Comparison of ENCODE assay signal across 8 mouse cellular contexts in the genomic region with DNA sequence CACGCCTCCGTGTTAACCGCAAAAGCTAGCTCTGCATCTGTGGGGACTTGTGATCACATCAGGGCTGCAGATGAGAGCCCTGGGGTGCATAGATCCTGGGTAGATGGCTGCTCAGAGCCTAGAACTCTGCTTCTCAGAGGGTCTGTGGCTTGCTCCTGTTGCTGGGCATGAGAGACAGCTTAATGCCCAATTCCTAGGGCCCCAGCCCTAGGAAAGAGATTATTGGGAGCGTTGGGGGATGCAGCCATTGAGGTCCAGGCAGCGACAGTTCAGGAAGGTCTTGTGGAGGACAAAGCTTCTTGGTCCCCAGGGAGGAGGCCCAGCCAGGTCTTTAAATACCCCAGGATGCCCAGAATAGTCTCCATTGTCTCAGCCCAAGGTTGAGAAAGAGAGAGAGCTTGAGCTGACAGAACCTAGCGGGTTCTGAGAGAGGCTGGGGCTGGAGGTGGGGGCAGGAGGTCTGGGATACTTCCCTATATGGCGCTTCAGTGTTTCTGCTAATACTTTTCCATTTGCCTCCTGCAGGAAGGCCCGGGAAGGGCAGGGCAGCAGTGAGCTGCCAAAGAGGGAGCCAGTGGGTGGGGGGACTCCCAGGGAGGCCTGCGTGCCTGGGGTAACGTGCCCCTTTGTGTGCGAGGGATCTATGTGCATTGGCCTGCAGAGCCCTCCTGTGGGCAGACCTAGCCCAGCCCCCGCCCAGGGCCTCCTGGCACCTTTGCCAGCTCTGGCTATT. TPM values are rescaled to one million over a fixed set of nuclear protein-coding genes. Genes with fewer than 3 reads are reported as not detected.
DNase-seq lines count a peak whose midpoint lies in the region; ATAC-seq and TF ChIP-seq lines count a peak whose summit lies in the region.

No protein-coding gene starts in this region.

- H3K9ac ChIP-seq in forebrain, embryonic 11.5 days (ENCODE audit: low read length): peak overlapping the region; percentile 20; the same call in 1 of the 2 replicates
- H3K9ac ChIP-seq in limb, embryonic 11.5 days (ENCODE audit: low read length): peak overlapping the region; percentile 22; the same call in 1 of the 2 replicates

- peak overlapping the region; percentile 20; the same call in 1 of the 2 replicates for H3K27ac ChIP-seq in spleen, adult 2 months (ENCODE audit: insufficient read depth, low read length)
- peak overlapping the region; percentile 38; the same call in 1 of the 2 replicates for H3K27ac ChIP-seq in forebrain, embryonic 11.5 days (ENCODE audit: low read depth, low read length)
- peak overlapping the region; percentile 70 for H3K27ac ChIP-seq in limb, embryonic 11.5 days (replicated peaks; ENCODE audit: low read depth, low read length)

- H3K9me3 ChIP-seq in forebrain, embryonic 11.5 days (ENCODE audit: control insufficient read depth, low read length): no peaks in the 10 kb centered on the region
- no peaks in the 10 kb centered on the region for H3K9me3 ChIP-seq in limb, embryonic 11.5 days (ENCODE audit: control insufficient read depth, low read length)

- no peak for TF ChIP-seq CTCF in spleen, adult 2 months (IDR thresholded peaks at IDR 0.05; ENCODE audit: extremely low read depth, insufficient read depth, insufficient read length, insufficient replicate concordance)

- H3K36me3 ChIP-seq in spleen, adult 2 months (ENCODE audit: control insufficient read depth, insufficient read depth, low read length): no peaks in the 10 kb centered on the region
- no peaks in the 10 kb centered on the region for H3K36me3 ChIP-seq in forebrain, embryonic 11.5 days (ENCODE audit: control insufficient read depth, insufficient read depth, low read length)
- H3K36me3 ChIP-seq in limb, embryonic 11.5 days (ENCODE audit: control insufficient read depth, insufficient read depth, low read length): no peaks in the 10 kb centered on the region

- DNase-seq in spleen, adult 2 months (ENCODE audit: low read depth in 1 of 2, low spot score in 2 of 2): no peak
- DNase-seq in spleen, postnatal 14 days (ENCODE audit: low spot score in 2 of 2): no peak
- peak; percentile 66 for DNase-seq in forebrain, embryonic 11.5 days (ENCODE audit: low spot score)
- DNase-seq in heart, postnatal 14 days: peak; percentile 79 to 85
- peak; percentile 67 for DNase-seq in limb, embryonic 11.5 days (ENCODE audit: low spot score)
- DNase-seq in retina, postnatal 1 day: peak; percentile 73
- DNase-seq in c-Kit-positive CD71-positive TER-119-positive erythroid progenitor cells, embryonic 14.5 days (ENCODE audit: low spot score): no peak
- no peak for DNase-seq in layer of hippocampus, postnatal 36 days

- H3K27me3 ChIP-seq in spleen, adult 2 months (ENCODE audit: control insufficient read depth, insufficient read depth, low read length): no peaks in the 10 kb centered on the region
- no peaks in the 10 kb centered on the region for H3K27me3 ChIP-seq in forebrain, embryonic 11.5 days (ENCODE audit: control insufficient read depth, insufficient read depth, low read length)
- H3K27me3 ChIP-seq in limb, embryonic 11.5 days (ENCODE audit: control insufficient read depth, insufficient read depth, low read length): no peaks in the 10 kb centered on the region

- intact Hi-C loops in heart, postnatal 14 days (cut with DNase I): no loop called here

- WGBS in spleen, adult 2 months: 45% methylated on average over 12 of the region's 12 CpGs
- WGBS in forebrain, embryonic 11.5 days: 8% methylated on average over 12 of the region's 12 CpGs
- 19% methylated on average over 12 of the region's 12 CpGs for WGBS in limb, embryonic 11.5 days

- H3K4me1 ChIP-seq in spleen, adult 2 months (ENCODE audit: control insufficient read depth, insufficient read depth, insufficient read length): peaks cover 3% of the 10 kb centered on the region; the same call in 1 of the 2 replicates
- peaks cover 36% of the 10 kb centered on the region for H3K4me1 ChIP-seq in forebrain, embryonic 11.5 days (replicated peaks; ENCODE audit: control insufficient read depth, insufficient read depth, low read length)
- peaks cover 56% of the 10 kb centered on the region for H3K4me1 ChIP-seq in limb, embryonic 11.5 days (ENCODE audit: control insufficient read depth, insufficient read depth, low read length)

- TF ChIP-seq POLR2A in spleen, adult 2 months (IDR thresholded peaks at IDR 0.05; ENCODE audit: low read depth, low read length): no peak

- ATAC-seq in forebrain, embryonic 11.5 days (replicated peaks; ENCODE audit: low FRiP score): peak; percentile 41
- no peak for ATAC-seq in limb, embryonic 11.5 days (ENCODE audit: insufficient number of reproducible peaks, low FRiP score, low TSS enrichment, low read depth)

- 0 out of 2 replicates have a peak overlapping the region, but pooled peaks have one; percentile 15 for H3K4me2 ChIP-seq in forebrain, embryonic 11.5 days (ENCODE audit: low read depth, low read length, severe bottlenecking)
- peak overlapping the region; percentile 12; the same call in 1 of the 2 replicates for H3K4me2 ChIP-seq in limb, embryonic 11.5 days (ENCODE audit: low read depth, severe bottlenecking)

- no peak overlapping the region for H3K4me3 ChIP-seq in spleen, adult 2 months (ENCODE audit: extremely low read depth, insufficient read depth, insufficient read length)
- no peak overlapping the region for H3K4me3 ChIP-seq in forebrain, embryonic 11.5 days (ENCODE audit: low read depth, low read length)
- no peak overlapping the region for H3K4me3 ChIP-seq in limb, embryonic 11.5 days (ENCODE audit: low read depth, low read length)

RNA-seq across cellular contexts. Expression of a gene that starts 20.2 kb away (rescaled TPM):
- 24.4 and 27.0 TPM in 2 replicates for polyA plus RNA-seq in spleen, adult 2 months (2012; rRNA removed)
- 21.0 and 21.3 TPM in 2 replicates for polyA plus RNA-seq in forebrain, embryonic 11.5 days (2014; fragmentation: Nextera tagmentation; extraction: Ambion mirVana)
- 100 to 1,000 TPM; 436 to 447 TPM for total RNA-seq in heart, postnatal 14 days (2021)
- 20.6 and 22.4 TPM in 2 replicates for polyA plus RNA-seq in limb, embryonic 11.5 days (2014; fragmentation: Nextera tagmentation; extraction: Ambion mirVana)
- 1 to 10 TPM; 6.4 to 7.3 TPM for total RNA-seq in layer of hippocampus, postnatal 36 days (2021)

RNA-seq across cellular contexts. Expression of a gene that starts 35.7 kb away (rescaled TPM):
- polyA plus RNA-seq in spleen, adult 2 months (2012; rRNA removed): not detected in 2 replicates
- not detected in 2 replicates for polyA plus RNA-seq in forebrain, embryonic 11.5 days (2014; fragmentation: Nextera tagmentation; extraction: Ambion mirVana)
- not detected for total RNA-seq in heart, postnatal 14 days (2021)
- not detected in 2 replicates for polyA plus RNA-seq in limb, embryonic 11.5 days (2014; fragmentation: Nextera tagmentation; extraction: Ambion mirVana)
- total RNA-seq in layer of hippocampus, postnatal 36 days (2021): not detected

RNA-seq across cellular contexts. Expression of a gene that starts 58.4 kb away (rescaled TPM):
- polyA plus RNA-seq in spleen, adult 2 months (2012; rRNA removed): 6,152 and 8,603 TPM in 2 replicates
- polyA plus RNA-seq in forebrain, embryonic 11.5 days (2014; fragmentation: Nextera tagmentation; extraction: Ambion mirVana): not detected in 2 replicates
- not detected for total RNA-seq in heart, postnatal 14 days (2021)
- not detected in 2 replicates for polyA plus RNA-seq in limb, embryonic 11.5 days (2014; fragmentation: Nextera tagmentation; extraction: Ambion mirVana)
- total RNA-seq in layer of hippocampus, postnatal 36 days (2021): not detected

Comparison
In these comparisons a context has a peak if more than half of its experiments do, and no peak if none do; other contexts are left out.
1. DNase-seq: peak in forebrain, embryonic 11.5 days (single experiment), heart, postnatal 14 days (2 of 2), limb, embryonic 11.5 days (single experiment) and retina, postnatal 1 day (single experiment); none in spleen, adult 2 months (0 of 2), spleen, postnatal 14 days (0 of 2), c-Kit-positive CD71-positive TER-119-positive erythroid progenitor cells, embryonic 14.5 days (single experiment) and layer of hippocampus, postnatal 36 days (0 of 2).
2. H3K27ac ChIP-seq: peak in every context shown above with its lines; median percentile 70 in limb, embryonic 11.5 days; 38 in forebrain, embryonic 11.5 days; 20 in spleen, adult 2 months.
3. RNA of a gene that starts 58.4 kb away (polyA plus RNA-seq): 6,152 to 8,603 TPM in spleen, adult 2 months; not detected in forebrain, embryonic 11.5 days and not detected in limb, embryonic 11.5 days; every median in the first group is over 1,000 times any median in the second.